In genomic region chr11:98771844-98772525, GRCm38 (mm10) we compare ENCODE assay signal across 8 mouse cellular contexts. TPM values are rescaled to one million over a fixed set of nuclear protein-coding genes. Genes with fewer than 3 reads are reported as not detected.
DNase-seq lines count a peak whose midpoint lies in the region; ATAC-seq and TF ChIP-seq lines count a peak whose summit lies in the region.

No protein-coding gene starts in this region.

- H3K4me3 ChIP-seq in gastrocnemius, adult 2 months = peak overlapping the region; percentile 87
- H3K4me3 ChIP-seq in stomach, postnatal 0 days (ENCODE audit: low read depth, low read length) = no peak overlapping the region
- H3K4me3 ChIP-seq in forebrain, embryonic 10.5 days = no peak overlapping the region

- no peak overlapping the region; the same call in 1 of the 2 replicates for H3K9ac ChIP-seq in stomach, postnatal 0 days (ENCODE audit: low read length)

- H3K27me3 ChIP-seq in stomach, postnatal 0 days (ENCODE audit: control insufficient read depth, insufficient read depth, low read length) = no peaks in the 10 kb centered on the region
- 0 out of 2 replicates have a peak, but pooled peaks cover 3% of the 10 kb centered on the region for H3K27me3 ChIP-seq in forebrain, embryonic 10.5 days (ENCODE audit: poor library complexity, severe bottlenecking)

- TF ChIP-seq EP300 in stomach, postnatal 0 days (optimal IDR thresholded peaks at IDR 0.05) = no peak

- TF ChIP-seq CTCF in gastrocnemius, adult 2 months (IDR thresholded peaks at IDR 0.05) = no peak
- no peak for TF ChIP-seq CTCF in stomach, postnatal 0 days (IDR thresholded peaks at IDR 0.05; ENCODE audit: low read depth)

- DNase-seq in gastrocnemius, adult 2 months = peak; percentile 65
- no peak for DNase-seq in gastrocnemius, postnatal 4 days (ENCODE audit: low spot score in 2 of 2)
- peak; percentile 40 for DNase-seq in right cerebral cortex, postnatal 4 days
- DNase-seq in right cerebral cortex, postnatal 25 days = no peak
- DNase-seq in heart, postnatal 36 days = peak; percentile 44 to 59
- DNase-seq in stomach, postnatal 0 days (ENCODE audit: low spot score) = peak; percentile 25
- no peak for DNase-seq in forebrain, embryonic 10.5 days (ENCODE audit: extremely low spot score, low spot score)
- DNase-seq in left cerebral cortex, postnatal 4 days = no peak

- intact Hi-C loops in gastrocnemius, adult 2 months (cut with DNase I) = loop anchor here (2.0 to 5.0 kb wide), 2 partner anchors 15 to 395 kb away; no protein-coding TSS in a partner anchor
- intact Hi-C loops in heart, postnatal 36 days (cut with DNase I) = loop anchor here (2.0 kb wide), 1 partner anchor 15 kb away; no protein-coding TSS in a partner anchor
- intact Hi-C loops in left cerebral cortex, postnatal 4 days (cut with DNase I) = no loop called here

- peak overlapping the region; percentile 67 for H3K4me2 ChIP-seq in stomach, postnatal 0 days (replicated peaks; ENCODE audit: low read depth)

- no peaks in the 10 kb centered on the region for H3K9me3 ChIP-seq in stomach, postnatal 0 days (ENCODE audit: control insufficient read depth, low read length)
- no peaks in the 10 kb centered on the region for H3K9me3 ChIP-seq in forebrain, embryonic 10.5 days

- H3K36me3 ChIP-seq in stomach, postnatal 0 days (ENCODE audit: control insufficient read depth, insufficient read depth, low read length) = peaks cover 23% of the 10 kb centered on the region; the same call in 1 of the 2 replicates
- peaks cover 35% of the 10 kb centered on the region for H3K36me3 ChIP-seq in forebrain, embryonic 10.5 days (replicated peaks)

- H3K27ac ChIP-seq in gastrocnemius, adult 2 months = peak overlapping the region; percentile 100
- peak overlapping the region; percentile 95 for H3K27ac ChIP-seq in stomach, postnatal 0 days (replicated peaks)
- no peak overlapping the region for H3K27ac ChIP-seq in forebrain, embryonic 10.5 days

- no peak for ATAC-seq in stomach, postnatal 0 days (ENCODE audit: low FRiP score, low TSS enrichment)

- H3K4me1 ChIP-seq in stomach, postnatal 0 days (replicated peaks; ENCODE audit: control insufficient read depth, insufficient read depth) = peaks cover 9% of the 10 kb centered on the region
- peaks cover 69% of the 10 kb centered on the region for H3K4me1 ChIP-seq in forebrain, embryonic 10.5 days

- WGBS in stomach, postnatal 0 days = 82% methylated on average over 11 of the region's 11 CpGs
- 97% methylated on average over 11 of the region's 11 CpGs for WGBS in forebrain, embryonic 10.5 days

RNA-seq across cellular contexts. Expression of gene Nr1d1, which starts 3.1 kb away (rescaled TPM):
- 100 to 1,000 TPM in 1 of 2 experiments, 10 to 100 TPM in 1; 56.3 to 152 TPM for total RNA-seq in gastrocnemius, adult 2 months (2021)
- 10 to 100 TPM; 26.7 to 34.2 TPM for total RNA-seq in gastrocnemius, postnatal 4 days (2021)
- total RNA-seq in heart, postnatal 36 days (2021) = 100 to 1,000 TPM; 104 to 107 TPM
- 7.5 and 7.9 TPM in 2 replicates for polyA plus RNA-seq in stomach, postnatal 0 days (2015; fragmentation: Nextera tagmentation; extraction: Ambion mirVana)
- 1.5 TPM in 2 replicates for polyA plus RNA-seq in forebrain, embryonic 10.5 days (2016; fragmentation: Nextera tagmentation; extraction: Ambion mirVana)
- total RNA-seq in left cerebral cortex, postnatal 4 days (2021) = 10 to 100 TPM; 31.9 TPM

RNA-seq across cellular contexts. Expression of gene Msl1, which starts 23.3 kb away (rescaled TPM):
- total RNA-seq in gastrocnemius, adult 2 months (2021) = 10 to 100 TPM; 51.8 to 69.4 TPM
- total RNA-seq in gastrocnemius, postnatal 4 days (2021) = 10 to 100 TPM; 79.3 to 83.9 TPM
- total RNA-seq in heart, postnatal 36 days (2021) = 10 to 100 TPM; 74.4 to 75.3 TPM
- polyA plus RNA-seq in stomach, postnatal 0 days (2015; fragmentation: Nextera tagmentation; extraction: Ambion mirVana) = 11.3 and 13.8 TPM in 2 replicates
- 22.9 and 24.1 TPM in 2 replicates for polyA plus RNA-seq in forebrain, embryonic 10.5 days (2016; fragmentation: Nextera tagmentation; extraction: Ambion mirVana)
- 100 to 1,000 TPM; 163 to 166 TPM for total RNA-seq in left cerebral cortex, postnatal 4 days (2021)

RNA-seq across cellular contexts. Expression of gene Thra, which starts 31.5 kb away (rescaled TPM):
- 10 to 100 TPM; 78.8 to 96.8 TPM for total RNA-seq in gastrocnemius, adult 2 months (2021)
- total RNA-seq in gastrocnemius, postnatal 4 days (2021) = 100 to 1,000 TPM; 225 TPM
- 100 to 1,000 TPM; 100 to 111 TPM for total RNA-seq in heart, postnatal 36 days (2021)
- 24.0 and 24.5 TPM in 2 replicates for polyA plus RNA-seq in stomach, postnatal 0 days (2015; fragmentation: Nextera tagmentation; extraction: Ambion mirVana)
- 9.5 and 10.9 TPM in 2 replicates for polyA plus RNA-seq in forebrain, embryonic 10.5 days (2016; fragmentation: Nextera tagmentation; extraction: Ambion mirVana)
- 1,000 to 10,000 TPM; 1,274 to 1,289 TPM for total RNA-seq in left cerebral cortex, postnatal 4 days (2021)

RNA-seq across cellular contexts. Expression of gene Casc3, which starts 32.7 kb away (rescaled TPM):
- 10 to 100 TPM; 17.4 to 21.9 TPM for total RNA-seq in gastrocnemius, adult 2 months (2021)
- 10 to 100 TPM; 28.3 to 31.6 TPM for total RNA-seq in gastrocnemius, postnatal 4 days (2021)
- total RNA-seq in heart, postnatal 36 days (2021) = 10 to 100 TPM; 26.1 to 26.2 TPM
- 12.4 and 14.8 TPM in 2 replicates for polyA plus RNA-seq in stomach, postnatal 0 days (2015; fragmentation: Nextera tagmentation; extraction: Ambion mirVana)
- 45.7 and 49.7 TPM in 2 replicates for polyA plus RNA-seq in forebrain, embryonic 10.5 days (2016; fragmentation: Nextera tagmentation; extraction: Ambion mirVana)
- 10 to 100 TPM; 61.0 to 67.1 TPM for total RNA-seq in left cerebral cortex, postnatal 4 days (2021)

RNA-seq across cellular contexts. Expression of gene Med24, which starts 42.8 kb away (rescaled TPM):
- 10 to 100 TPM; 52.0 to 58.4 TPM for total RNA-seq in gastrocnemius, adult 2 months (2021)
- total RNA-seq in gastrocnemius, postnatal 4 days (2021) = 10 to 100 TPM; 47.8 to 58.0 TPM
- total RNA-seq in heart, postnatal 36 days (2021) = 10 to 100 TPM; 45.2 to 52.7 TPM
- 16.5 and 18.7 TPM in 2 replicates for polyA plus RNA-seq in stomach, postnatal 0 days (2015; fragmentation: Nextera tagmentation; extraction: Ambion mirVana)
- 69.7 and 77.3 TPM in 2 replicates for polyA plus RNA-seq in forebrain, embryonic 10.5 days (2016; fragmentation: Nextera tagmentation; extraction: Ambion mirVana)
- 10 to 100 TPM; 96.8 to 99.4 TPM for total RNA-seq in left cerebral cortex, postnatal 4 days (2021)

Comparison
In these comparisons a context has a peak if more than half of its experiments do, and no peak if none do; other contexts are left out.
1. DNase-seq: peak in gastrocnemius, adult 2 months (single experiment), right cerebral cortex, postnatal 4 days (single experiment), heart, postnatal 36 days (2 of 2) and stomach, postnatal 0 days (single experiment); none in gastrocnemius, postnatal 4 days (0 of 2), right cerebral cortex, postnatal 25 days (single experiment), forebrain, embryonic 10.5 days (single experiment) and left cerebral cortex, postnatal 4 days (single experiment).
2. RNA of gene Thra, which starts 31.5 kb away (total RNA-seq): 1,274 to 1,289 TPM in left cerebral cortex, postnatal 4 days; 225 TPM in gastrocnemius, postnatal 4 days, 100 to 111 TPM in heart, postnatal 36 days and 78.8 to 96.8 TPM in gastrocnemius, adult 2 months; every median in the first group is over 4 times any median in the second.